Mouse (Mus musculus): ENCODE results near the gene Tle3.

GRCm38 (mm10) chr9:61382595-61383186 lies 10.5 kb downstream of the Tle3 start:
- TF ChIP-seq POLR2A (IDR thresholded peaks at IDR 0.05; ENCODE audit: borderline replicate concordance, low read depth, low read length), result no peak
- no peak for TF ChIP-seq CTCF (IDR thresholded peaks at IDR 0.05; ENCODE audit: low read depth, low read length)

Data from bone marrow macrophage, adult 2 months (primary cell).